Mouse (Mus musculus) liver, postnatal 0 days (tissue): ENCODE data around the gene Col25a1. TPM values are rescaled to one million over a fixed set of nuclear protein-coding genes. Genes with fewer than 3 reads are reported as not detected.

Experiments
- ATAC-seq: fragments of 200-750 bp; cut with Nextera tagmentation; 2 replicates; pipeline ENCODE4 v1.8.0; 2017; ENCODE audit warnings: mild to moderate bottlenecking, moderate library complexity
- DNase-seq: peaks from one replicate; pipeline ENCODE4 v3.0.0-alpha.2; 2016
- H3K27ac ChIP-seq: fragments of 300-500 bp; sonication (generic); 2 replicates; pipeline ENCODE4 v1.5.1; 2014; ENCODE audit warnings: antibody characterized with exemption, moderate library complexity, mild to moderate bottlenecking, low read depth
- H3K27me3 ChIP-seq: fragments of 300-500 bp; sonication (generic); 2 replicates; pipeline ENCODE4 v1.6.1; 2014; ENCODE audit warnings: low read length, control low read depth, mixed read lengths; ENCODE audit not compliant: insufficient read depth
- H3K36me3 ChIP-seq: fragments of 300-500 bp; sonication (generic); replicated peaks from 2 replicates; pipeline ENCODE4 v1.6.1; 2014; ENCODE audit warnings: mild to moderate bottlenecking, control low read depth, low read length, moderate library complexity, mixed read lengths; ENCODE audit not compliant: insufficient read depth
- H3K4me1 ChIP-seq: fragments of 300-500 bp; sonication (generic); 2 replicates; pipeline ENCODE4 v1.6.1; 2014; ENCODE audit warnings: antibody characterized with exemption, mild to moderate bottlenecking, control low read depth; ENCODE audit not compliant: insufficient read depth
- H3K4me2 ChIP-seq: fragments of 300-500 bp; sonication (generic); 2 replicates; pipeline ENCODE4 v1.6.1; 2014; ENCODE audit warnings: low read depth, mild to moderate bottlenecking, low read length, moderate library complexity, mixed read lengths
- H3K4me3 ChIP-seq: fragments of 300-500 bp; sonication (generic); 2 replicates; pipeline ENCODE4 v1.5.1; 2014; ENCODE audit warnings: low read depth, low read length
- H3K9ac ChIP-seq: fragments of 300-500 bp; sonication (generic); replicated peaks from 2 replicates; pipeline ENCODE4 v1.6.1; 2014; ENCODE audit warnings: mild to moderate bottlenecking, moderate library complexity
- H3K9me3 ChIP-seq: fragments of 300-500 bp; sonication (generic); 2 replicates; pipeline ENCODE4 v1.6.1; 2016; ENCODE audit warnings: mild to moderate bottlenecking, control low read depth, low read length, mixed read lengths
- CTCF ChIP-seq: sonication (generic); IDR thresholded peaks from 2 replicates; pipeline ENCODE4 v1.5.1; 2016; ENCODE audit warnings: antibody characterized with exemption, low read depth
- EP300 ChIP-seq: IDR thresholded peaks from 2 replicates; pipeline ENCODE4 v1.6.1; 2016; ENCODE audit warnings: antibody characterized with exemption, low read depth, mild to moderate bottlenecking
- WGBS: fragments of 180-500 bp; shearing (Covaris S2); extraction: QIAGEN DNeasy Blood & Tissue Kit; methylation state at CpG from one replicate; pipeline ENCODE4 v1.1.7; 2014; ENCODE audit not compliant: insufficient replicate concordance; 5-methylcytosine and 5-hydroxymethylcytosine counted together
- polyA plus RNA-seq: library from polyadenylated mRNA; unstranded; fragments of >200 nt; fragmentation: Nextera tagmentation; extraction: Ambion mirVana; gene quantifications from 2 replicates; pipeline ENCODE4 v1.2.1, GENCODE M21; 2015

Gene Col25a1
- polyA plus RNA-seq, 1 experiment from 2014 or later: 0.68 TPM

GRCm38 (mm10) chr3:130290175-130290574 lies 158.9 kb downstream of the Col25a1 start:
- DNase-seq (no peak), ATAC-seq (no peak)
- 76% methylated on average over 6 of the region's 6 CpGs for WGBS
- TF ChIP-seq CTCF: no peak
- TF ChIP-seq EP300: no peak
- no peaks in the 10 kb centered on the region for H3K27me3 ChIP-seq
- no peak overlapping the region for H3K4me3 ChIP-seq
- H3K4me2 ChIP-seq: no peak overlapping the region
- no peaks in the 10 kb centered on the region for H3K9me3 ChIP-seq
- H3K4me1 ChIP-seq: no peaks in the 10 kb centered on the region
- H3K9ac ChIP-seq: no peak overlapping the region
- no peaks in the 10 kb centered on the region for H3K36me3 ChIP-seq
- H3K27ac ChIP-seq: no peak overlapping the region

- H3K27ac ChIP-seq: no peak overlapping the region
- DNase-seq: no peak
- H3K4me2 ChIP-seq: no peak overlapping the region
- no peak for ATAC-seq
- no peaks in the 10 kb centered on the region for H3K27me3 ChIP-seq
- H3K4me1 ChIP-seq: no peaks in the 10 kb centered on the region
- no peaks in the 10 kb centered on the region for H3K9me3 ChIP-seq
- WGBS: 77% methylated on average over 5 of the region's 5 CpGs
- no peak for TF ChIP-seq CTCF
- no peak for TF ChIP-seq EP300
- no peaks in the 10 kb centered on the region for H3K36me3 ChIP-seq
- no peak overlapping the region for H3K4me3 ChIP-seq
- H3K9ac ChIP-seq: no peak overlapping the region
These were observed 159.4 kb downstream of the Col25a1 start for GRCm38 (mm10) chr3:130290672-130291071.

GRCm38 (mm10) chr3:130291926-130292325 lies 160.6 kb downstream of the Col25a1 start:
- 82% methylated on average over 5 of the region's 5 CpGs for WGBS
- H3K4me1 ChIP-seq: no peaks in the 10 kb centered on the region
- TF ChIP-seq CTCF (no peak), EP300 (no peak)
- no peak overlapping the region for H3K4me3 ChIP-seq
- DNase-seq (no peak), ATAC-seq (no peak)
- no peaks in the 10 kb centered on the region for H3K27me3 ChIP-seq
- no peak overlapping the region for H3K4me2 ChIP-seq
- no peak overlapping the region for H3K27ac ChIP-seq
- H3K9ac ChIP-seq: no peak overlapping the region
- no peaks in the 10 kb centered on the region for H3K9me3 ChIP-seq
- no peaks in the 10 kb centered on the region for H3K36me3 ChIP-seq

- 66% methylated on average over 3 of the region's 3 CpGs for WGBS
- Histone ChIP-seq H3K9ac (no peak overlapping the region), H3K36me3 (no peaks in the 10 kb centered on the region), H3K4me1 (no peaks in the 10 kb centered on the region), H3K4me3 (no peak overlapping the region), H3K27me3 (no peaks in the 10 kb centered on the region), H3K27ac (no peak overlapping the region), H3K4me2 (no peak overlapping the region), H3K9me3 (no peaks in the 10 kb centered on the region)
- DNase-seq: no peak
- no peak for ATAC-seq
- no peak for TF ChIP-seq CTCF
These were observed 169.2 kb downstream of the Col25a1 start for GRCm38 (mm10) chr3:130300530-130300929.

GRCm38 (mm10) chr3:130303597-130303996 lies 172.3 kb downstream of the Col25a1 start:
- no peak for TF ChIP-seq CTCF
- no peak for TF ChIP-seq EP300
- no peak overlapping the region for H3K9ac ChIP-seq
- no peak overlapping the region for H3K27ac ChIP-seq
- no peaks in the 10 kb centered on the region for H3K9me3 ChIP-seq
- ATAC-seq (no peak), DNase-seq (no peak)
- H3K4me1 ChIP-seq: no peaks in the 10 kb centered on the region
- 68% methylated on average over 12 of the region's 12 CpGs for WGBS
- no peak overlapping the region for H3K4me3 ChIP-seq
- H3K4me2 ChIP-seq: no peak overlapping the region
- no peaks in the 10 kb centered on the region for H3K27me3 ChIP-seq
- H3K36me3 ChIP-seq: no peaks in the 10 kb centered on the region

- ATAC-seq (no peak), DNase-seq (no peak)
- H3K27ac ChIP-seq: no peak overlapping the region
- no peaks in the 10 kb centered on the region for H3K36me3 ChIP-seq
- no peaks in the 10 kb centered on the region for H3K27me3 ChIP-seq
- no peak overlapping the region for H3K4me3 ChIP-seq
- H3K9me3 ChIP-seq: no peaks in the 10 kb centered on the region
- 71% methylated on average over 9 of the region's 9 CpGs for WGBS
- no peak overlapping the region for H3K9ac ChIP-seq
- H3K4me1 ChIP-seq: no peaks in the 10 kb centered on the region
- H3K4me2 ChIP-seq: no peak overlapping the region
- no peak for TF ChIP-seq CTCF
- no peak for TF ChIP-seq EP300
These were observed 173.5 kb downstream of the Col25a1 start for GRCm38 (mm10) chr3:130304827-130305226.

- DNase-seq: peak; percentile 24
- no peak for ATAC-seq
These were observed 174.4 kb downstream of the Col25a1 start for GRCm38 (mm10) chr3:130305686-130306085.

More at GRCm38 (mm10) chr3:130305686-130306085, 174.4 kb downstream of the Col25a1 start:
- no peaks in the 10 kb centered on the region for H3K9me3 ChIP-seq
- no peak overlapping the region; the same call in 1 of the 2 replicates for H3K9ac ChIP-seq
- no peak overlapping the region for H3K4me3 ChIP-seq
- 54% methylated on average over 9 of the region's 9 CpGs for WGBS
- H3K36me3 ChIP-seq: no peaks in the 10 kb centered on the region
- no peak overlapping the region for H3K27ac ChIP-seq
- TF ChIP-seq EP300: no peak
- no peak for TF ChIP-seq CTCF
- H3K4me2 ChIP-seq: no peak overlapping the region
- no peaks in the 10 kb centered on the region for H3K4me1 ChIP-seq
- H3K27me3 ChIP-seq: no peaks in the 10 kb centered on the region
